Mouse (Mus musculus) layer of hippocampus, adult 11-12 months (tissue): ENCODE results near the gene Eif3m.
"Not testable (repeated sequence)": the region's sequence is repeated elsewhere in the genome, so short reads cannot be mapped to it uniquely, and the experiment has no call there.

Experiments
- DNase-seq: peaks from one replicate; pipeline ENCODE4 v3.0.0; 2022; ENCODE audit warnings: low spot score

Eif3m gene

GRCm38 (mm10) chr2:105016967-105017287, at the start of gene Eif3m:
Gene Eif3m, minus strand, starts transcription at chr2:105017080.
- peak; percentile 94 for DNase-seq

- DNase-seq, result no peak
Measured at GRCm38 (mm10) chr2:105062741-105063372, 46.0 kb upstream of the Eif3m start.

- DNase-seq, result no peak
Measured at GRCm38 (mm10) chr2:105058577-105059116, 41.8 kb upstream of the Eif3m start.

GRCm38 (mm10) chr2:105055529-105055928, 38.6 kb upstream of the Eif3m start:
- DNase-seq, result no peak

- DNase-seq, result no peak
Measured at GRCm38 (mm10) chr2:105048301-105048700, 31.4 kb upstream of the Eif3m start.

- no peak for DNase-seq
Measured at GRCm38 (mm10) chr2:105043152-105043551, 26.3 kb upstream of the Eif3m start.

GRCm38 (mm10) chr2:105040859-105041258, 24.0 kb upstream of the Eif3m start:
- no peak for DNase-seq

GRCm38 (mm10) chr2:105038879-105039278, 22.0 kb upstream of the Eif3m start:
- DNase-seq, result no peak

- no peak for DNase-seq
Measured at GRCm38 (mm10) chr2:105037956-105038569, 21.2 kb upstream of the Eif3m start.

- no peak for DNase-seq
Measured at GRCm38 (mm10) chr2:105036401-105037070, 19.7 kb upstream of the Eif3m start.

GRCm38 (mm10) chr2:105035985-105036384, 19.1 kb upstream of the Eif3m start:
- no peak for DNase-seq

- DNase-seq, result no peak
Measured at GRCm38 (mm10) chr2:105034084-105034483, 17.2 kb upstream of the Eif3m start.

- DNase-seq, result no peak
Measured at GRCm38 (mm10) chr2:105030505-105030904, 13.6 kb upstream of the Eif3m start.

- no peak for DNase-seq
Measured at GRCm38 (mm10) chr2:105028806-105029205, 11.9 kb upstream of the Eif3m start.

- no peak for DNase-seq
Measured at GRCm38 (mm10) chr2:105026950-105027695, 10.2 kb upstream of the Eif3m start.

GRCm38 (mm10) chr2:105025610-105026009, 8.7 kb upstream of the Eif3m start:
- not testable (repeated sequence) for DNase-seq

GRCm38 (mm10) chr2:105023815-105024214, 6.9 kb upstream of the Eif3m start:
- no peak for DNase-seq

- no peak for DNase-seq
Measured at GRCm38 (mm10) chr2:105023031-105023615, 6.2 kb upstream of the Eif3m start.

- no peak for DNase-seq
Measured at GRCm38 (mm10) chr2:105021836-105022235, 5.0 kb upstream of the Eif3m start.

GRCm38 (mm10) chr2:105021256-105021655, 4.4 kb upstream of the Eif3m start:
- no peak for DNase-seq

GRCm38 (mm10) chr2:105019457-105019856, 2.6 kb upstream of the Eif3m start:
- no peak for DNase-seq

GRCm38 (mm10) chr2:105017802-105018201, 922 bp upstream of the Eif3m start:
- no peak for DNase-seq
